ENCODE assay signal across 12 mouse cellular contexts in the genomic region with DNA sequence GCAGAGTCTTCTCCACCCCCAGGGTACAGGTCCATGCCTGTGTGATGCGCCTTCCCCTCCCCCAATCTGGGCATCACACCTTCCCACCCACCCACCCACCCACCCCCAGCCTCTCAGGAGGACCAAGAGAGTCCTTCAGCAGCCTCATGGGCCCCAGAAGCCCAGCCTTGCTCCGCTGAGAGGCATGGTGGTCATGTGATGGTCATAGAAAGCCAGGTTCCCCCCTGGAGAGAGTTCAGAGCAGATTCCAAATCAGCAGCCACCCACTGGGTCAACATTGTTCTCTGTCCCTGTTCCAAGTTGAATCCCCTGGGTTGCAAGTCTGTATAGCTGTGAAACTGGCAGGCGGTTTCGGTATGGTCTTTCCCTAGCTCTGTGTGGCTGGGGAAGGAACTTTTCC.
DNase-seq lines count a peak whose midpoint lies in the region; ATAC-seq and TF ChIP-seq lines count a peak whose summit lies in the region.
"Had no signal": no experiment of that assay in that cellular context is flagged by ENCODE, and none has a peak within 500 bp of the region (broad histone marks: within the 10 kb centered on the region; RNA-seq: fewer than 3 reads in every experiment).

No protein-coding gene starts in this region.

- 67% methylated on average over 4 of the region's 4 CpGs for WGBS in cerebellum, adult 2 months
- 71% methylated on average over 4 of the region's 4 CpGs for WGBS in forebrain, embryonic 11.5 days
- 71% methylated on average over 4 of the region's 4 CpGs for WGBS in hindbrain, embryonic 14.5 days
- WGBS in midbrain, postnatal 0 days: 57% methylated on average over 4 of the region's 4 CpGs

- H3K4me2 ChIP-seq in forebrain, embryonic 11.5 days (ENCODE audit: low read depth, low read length, severe bottlenecking): peak overlapping the region; percentile 74
- H3K4me2 ChIP-seq in hindbrain, embryonic 14.5 days (replicated peaks): peak overlapping the region; percentile 95
- peak overlapping the region; percentile 75 for H3K4me2 ChIP-seq in midbrain, postnatal 0 days (ENCODE audit: low read depth, low read length, poor library complexity, severe bottlenecking)
- H3K4me2 ChIP-seq: heart, embryonic 15.5 days had no signal

- H3K4me1 ChIP-seq in cerebellum, adult 2 months (ENCODE audit: control insufficient read depth, insufficient read depth, low read length): peaks cover 4% of the 10 kb centered on the region; the same call in 1 of the 2 replicates
- H3K4me1 ChIP-seq in forebrain, embryonic 11.5 days (replicated peaks; ENCODE audit: control insufficient read depth, insufficient read depth, low read length): peaks cover 13% of the 10 kb centered on the region; the same call in 1 of the 2 replicates
- peaks cover 75% of the 10 kb centered on the region for H3K4me1 ChIP-seq in hindbrain, embryonic 14.5 days (replicated peaks; ENCODE audit: control insufficient read depth, insufficient read depth, low read length)
- H3K4me1 ChIP-seq in midbrain, postnatal 0 days (ENCODE audit: insufficient read depth, low read length): peaks cover 35% of the 10 kb centered on the region

- H3K27me3 ChIP-seq in cerebellum, adult 2 months (ENCODE audit: control insufficient read depth, insufficient read depth, low read length): no peaks in the 10 kb centered on the region
- H3K27me3 ChIP-seq in forebrain, embryonic 11.5 days (ENCODE audit: control insufficient read depth, insufficient read depth, low read length): no peaks in the 10 kb centered on the region
- no peaks in the 10 kb centered on the region for H3K27me3 ChIP-seq in hindbrain, embryonic 14.5 days (ENCODE audit: control insufficient read depth, insufficient read depth, low read length)
- no peaks in the 10 kb centered on the region for H3K27me3 ChIP-seq in midbrain, postnatal 0 days (ENCODE audit: insufficient read depth, low read length)

- H3K27ac ChIP-seq in cerebellum, adult 2 months (ENCODE audit: insufficient read depth, low read length): no peak overlapping the region
- no peak overlapping the region for H3K27ac ChIP-seq in forebrain, embryonic 11.5 days (ENCODE audit: low read depth, low read length)
- peak overlapping the region; percentile 99; the same call in 1 of the 2 replicates for H3K27ac ChIP-seq in hindbrain, embryonic 14.5 days
- H3K27ac ChIP-seq in midbrain, postnatal 0 days (ENCODE audit: low read depth, low read length): no peak overlapping the region
- H3K27ac ChIP-seq: heart, embryonic 15.5 days had no signal

- H3K9ac ChIP-seq in forebrain, embryonic 11.5 days (ENCODE audit: low read length): no peak overlapping the region
- peak overlapping the region; percentile 91 for H3K9ac ChIP-seq in hindbrain, embryonic 14.5 days
- peak overlapping the region; percentile 80; the same call in 1 of the 2 replicates for H3K9ac ChIP-seq in midbrain, postnatal 0 days (replicated peaks; ENCODE audit: low read length, poor library complexity, severe bottlenecking)
- H3K9ac ChIP-seq: heart, embryonic 15.5 days had no signal

- no peak for ATAC-seq in forebrain, embryonic 11.5 days (replicated peaks; ENCODE audit: low FRiP score)
- ATAC-seq in hindbrain, embryonic 14.5 days (ENCODE audit: low FRiP score): no peak
- no peak for ATAC-seq in midbrain, postnatal 0 days (ENCODE audit: low FRiP score)
- ATAC-seq: intestine, embryonic 16.5 days had no signal

- no peak for DNase-seq in cerebellum, adult 2 months
- no peak for DNase-seq in cerebellum, adult 18-20 months
- no peak for DNase-seq in forebrain, embryonic 11.5 days (ENCODE audit: low spot score)
- DNase-seq in hindbrain, embryonic 14.5 days (ENCODE audit: low spot score): no peak
- no peak for DNase-seq in midbrain, postnatal 0 days (ENCODE audit: low spot score)
- DNase-seq in gastrocnemius, postnatal 4 days (ENCODE audit: low spot score in 2 of 2): no peak
- DNase-seq in frontal cortex, adult 2 months (ENCODE audit: extremely low spot score in 1 of 2, low spot score in 1 of 2): no peak
- no peak for DNase-seq in testis, postnatal 14 days (ENCODE audit: low spot score)
- DNase-seq: adrenal gland, adult 8-10 months; gastrocnemius, postnatal 36 days had no signal

- no peak for TF ChIP-seq POLR2A in cerebellum, adult 2 months (IDR thresholded peaks at IDR 0.05; ENCODE audit: borderline replicate concordance, insufficient read depth, low read length)

- peak overlapping the region; percentile 11 for H3K4me3 ChIP-seq in cerebellum, adult 2 months (replicated peaks; ENCODE audit: insufficient read depth, low read depth, low read length)
- 0 out of 2 replicates have a peak overlapping the region, but pooled peaks have one; percentile 57 for H3K4me3 ChIP-seq in forebrain, embryonic 11.5 days (ENCODE audit: low read depth, low read length)
- peak overlapping the region; percentile 56 for H3K4me3 ChIP-seq in hindbrain, embryonic 14.5 days (replicated peaks; ENCODE audit: low read length)
- H3K4me3 ChIP-seq in midbrain, postnatal 0 days (ENCODE audit: low read depth, low read length): peak overlapping the region; percentile 57
- H3K4me3 ChIP-seq: heart, embryonic 15.5 days had no signal

- no peak for TF ChIP-seq CTCF in cerebellum, adult 2 months (IDR thresholded peaks at IDR 0.05; ENCODE audit: borderline replicate concordance, insufficient read depth, low read depth, low read length)
- TF ChIP-seq CTCF in midbrain, postnatal 0 days (IDR thresholded peaks at IDR 0.05): no peak

- no peaks in the 10 kb centered on the region for H3K9me3 ChIP-seq in forebrain, embryonic 11.5 days (ENCODE audit: control insufficient read depth, low read length)
- no peaks in the 10 kb centered on the region for H3K9me3 ChIP-seq in hindbrain, embryonic 14.5 days (ENCODE audit: control insufficient read depth, low read length)
- no peaks in the 10 kb centered on the region for H3K9me3 ChIP-seq in midbrain, postnatal 0 days (ENCODE audit: low read length)
- H3K9me3 ChIP-seq: heart, embryonic 15.5 days had no signal

- no peaks in the 10 kb centered on the region for H3K36me3 ChIP-seq in forebrain, embryonic 11.5 days (ENCODE audit: control insufficient read depth, insufficient read depth, low read length)
- no peaks in the 10 kb centered on the region for H3K36me3 ChIP-seq in hindbrain, embryonic 14.5 days (replicated peaks; ENCODE audit: control insufficient read depth, insufficient read depth)
- no peaks in the 10 kb centered on the region for H3K36me3 ChIP-seq in midbrain, postnatal 0 days (ENCODE audit: insufficient read depth, low read length)
- H3K36me3 ChIP-seq: heart, embryonic 15.5 days had no signal
